Mouse (Mus musculus): ENCODE results near the gene Theg. TPM values are rescaled to one million over a fixed set of nuclear protein-coding genes. Genes with fewer than 3 reads are reported as not detected.

Gene Theg
- total and polyA plus RNA-seq, 2 experiments, result not detected

GRCm38 (mm10) chr10:79577376-79577775 is 9.8 kb downstream of the Theg start:
- Histone ChIP-seq H3K79me2 (ENCODE audit: control insufficient read depth, insufficient read depth, low read length) (no peaks in the 10 kb centered on the region), H3K36me3 (ENCODE audit: control insufficient read depth, insufficient read depth, low read length) (no peaks in the 10 kb centered on the region), H3K4me3 (ENCODE audit: insufficient read depth, low read depth, low read length) (no peak overlapping the region), H3K27me3 (ENCODE audit: control insufficient read depth, insufficient read depth, low read length) (no peaks in the 10 kb centered on the region), H3K4me1 (ENCODE audit: control insufficient read depth, insufficient read depth, low read length) (no peaks in the 10 kb centered on the region), H3K27ac (replicated peaks; ENCODE audit: insufficient read depth, low read depth, low read length) (no peak overlapping the region), H3K9ac (ENCODE audit: low read depth, low read length) (no peak overlapping the region)
- 67% methylated on average over 4 of the region's 4 CpGs for WGBS
- no peak for TF ChIP-seq CTCF (IDR thresholded peaks at IDR 0.05; ENCODE audit: low read depth, low read length)
- TF ChIP-seq POLR2A (IDR thresholded peaks at IDR 0.05; ENCODE audit: extremely low read depth, insufficient read depth, low read length), result no peak
- no peak for DNase-seq (ENCODE audit: extremely low read depth, low read depth, low spot score)

DNA sequence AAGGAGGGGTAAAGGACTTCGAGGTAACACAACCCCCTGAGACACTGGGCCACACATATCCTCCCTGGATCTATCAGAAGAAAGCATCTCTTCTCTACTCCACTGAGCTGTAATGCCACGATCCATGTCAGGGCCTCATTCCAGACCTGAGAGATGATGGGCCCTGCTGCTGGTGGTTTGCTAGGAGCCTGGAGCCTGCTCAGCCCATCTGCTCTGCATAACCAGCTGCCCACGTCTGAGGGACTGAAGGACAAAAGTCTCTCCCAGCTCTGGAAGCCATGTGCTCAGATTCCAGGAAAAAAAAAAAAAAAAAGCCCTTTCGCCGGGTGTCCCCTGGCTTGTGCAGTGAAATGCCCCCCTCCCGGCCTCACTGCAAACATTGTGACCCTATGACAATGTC is 11.4 kb downstream of the Theg start:
- Histone ChIP-seq H3K79me2 (ENCODE audit: control insufficient read depth, insufficient read depth, low read length) (no peaks in the 10 kb centered on the region), H3K4me1 (ENCODE audit: control insufficient read depth, insufficient read depth, low read length) (no peaks in the 10 kb centered on the region), H3K27ac (replicated peaks; ENCODE audit: insufficient read depth, low read depth, low read length) (no peak overlapping the region), H3K27me3 (ENCODE audit: control insufficient read depth, insufficient read depth, low read length) (no peaks in the 10 kb centered on the region), H3K9ac (ENCODE audit: low read depth, low read length) (no peak overlapping the region), H3K4me3 (ENCODE audit: insufficient read depth, low read depth, low read length) (no peak overlapping the region), H3K36me3 (ENCODE audit: control insufficient read depth, insufficient read depth, low read length) (no peaks in the 10 kb centered on the region)
- no peak for DNase-seq (ENCODE audit: extremely low read depth, low read depth, low spot score)
- no peak for TF ChIP-seq CTCF (IDR thresholded peaks at IDR 0.05; ENCODE audit: low read depth, low read length)
- no peak for TF ChIP-seq POLR2A (IDR thresholded peaks at IDR 0.05; ENCODE audit: extremely low read depth, insufficient read depth, low read length)
- WGBS, result 56% methylated on average over 6 of the region's 6 CpGs

GRCm38 (mm10) chr10:79574796-79575195 is 12.3 kb downstream of the Theg start:
- Histone ChIP-seq H3K4me1 (ENCODE audit: control insufficient read depth, insufficient read depth, low read length) (no peaks in the 10 kb centered on the region), H3K27ac (replicated peaks; ENCODE audit: insufficient read depth, low read depth, low read length) (no peak overlapping the region), H3K79me2 (ENCODE audit: control insufficient read depth, insufficient read depth, low read length) (no peaks in the 10 kb centered on the region), H3K27me3 (ENCODE audit: control insufficient read depth, insufficient read depth, low read length) (no peaks in the 10 kb centered on the region), H3K4me3 (ENCODE audit: insufficient read depth, low read depth, low read length) (no peak overlapping the region), H3K9ac (ENCODE audit: low read depth, low read length) (no peak overlapping the region), H3K36me3 (ENCODE audit: control insufficient read depth, insufficient read depth, low read length) (no peaks in the 10 kb centered on the region)
- no peak for DNase-seq (ENCODE audit: extremely low read depth, low read depth, low spot score)
- WGBS, result 83% methylated on average over 6 of the region's 6 CpGs
- TF ChIP-seq CTCF (IDR thresholded peaks at IDR 0.05; ENCODE audit: low read depth, low read length), result no peak
- TF ChIP-seq POLR2A (IDR thresholded peaks at IDR 0.05; ENCODE audit: extremely low read depth, insufficient read depth, low read length), result no peak

DNA sequence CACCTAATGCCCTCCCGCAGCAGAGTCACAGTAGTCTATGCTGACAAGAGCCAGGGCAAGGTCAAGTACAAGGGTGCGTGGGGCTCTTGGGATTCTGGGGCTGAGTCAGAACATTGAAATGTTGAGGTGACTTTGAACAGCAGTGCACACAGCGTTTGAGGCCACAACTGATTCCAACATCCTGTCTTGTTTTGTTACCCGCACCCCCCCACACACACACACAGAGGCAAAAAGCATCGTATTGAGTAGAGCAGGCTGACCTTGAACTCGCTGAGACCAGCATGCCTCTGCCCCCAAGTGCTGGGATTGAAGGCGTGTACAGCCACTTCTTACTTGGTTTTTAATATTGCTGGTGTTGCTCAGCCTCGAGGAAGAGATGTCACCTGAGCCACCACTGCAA is 12.8 kb downstream of the Theg start:
- H3K27ac ChIP-seq (replicated peaks; ENCODE audit: insufficient read depth, low read depth, low read length), result no peak overlapping the region
- H3K4me1 ChIP-seq (ENCODE audit: control insufficient read depth, insufficient read depth, low read length), result no peaks in the 10 kb centered on the region
- no peaks in the 10 kb centered on the region for H3K79me2 ChIP-seq (ENCODE audit: control insufficient read depth, insufficient read depth, low read length)
- H3K36me3 ChIP-seq (ENCODE audit: control insufficient read depth, insufficient read depth, low read length), result no peaks in the 10 kb centered on the region
- DNase-seq (ENCODE audit: extremely low read depth, low read depth, low spot score), result no peak
- WGBS, result 72% methylated on average over 8 of the region's 8 CpGs
- TF ChIP-seq CTCF (IDR thresholded peaks at IDR 0.05; ENCODE audit: low read depth, low read length), result no peak
- TF ChIP-seq POLR2A (IDR thresholded peaks at IDR 0.05; ENCODE audit: extremely low read depth, insufficient read depth, low read length), result no peak
- H3K4me3 ChIP-seq (ENCODE audit: insufficient read depth, low read depth, low read length), result no peak overlapping the region
- no peaks in the 10 kb centered on the region for H3K27me3 ChIP-seq (ENCODE audit: control insufficient read depth, insufficient read depth, low read length)
- no peak overlapping the region for H3K9ac ChIP-seq (ENCODE audit: low read depth, low read length)

DNA sequence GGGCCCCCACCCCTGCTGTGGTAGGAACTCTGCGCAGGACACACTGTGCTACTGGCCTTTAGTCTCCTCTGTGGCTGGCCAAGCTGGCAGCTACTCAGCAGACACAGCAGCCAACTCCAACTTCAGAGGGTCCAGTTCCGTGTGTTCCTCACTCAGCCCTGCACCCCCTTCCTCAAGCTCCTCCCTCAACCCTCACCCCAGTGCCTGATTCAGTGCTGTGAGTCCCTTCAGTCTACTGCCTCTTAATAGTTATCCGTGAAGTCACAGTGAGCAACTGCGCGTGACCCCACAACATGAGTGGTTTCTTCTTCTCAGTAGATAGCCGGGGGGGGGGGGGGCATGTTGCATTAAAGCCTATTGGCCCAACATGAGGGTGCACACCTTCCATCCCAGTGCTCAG is 13.5 kb downstream of the Theg start:
- 81% methylated on average over 6 of the region's 6 CpGs for WGBS
- no peaks in the 10 kb centered on the region for H3K79me2 ChIP-seq (ENCODE audit: control insufficient read depth, insufficient read depth, low read length)
- H3K36me3 ChIP-seq (ENCODE audit: control insufficient read depth, insufficient read depth, low read length), result no peaks in the 10 kb centered on the region
- no peaks in the 10 kb centered on the region for H3K4me1 ChIP-seq (ENCODE audit: control insufficient read depth, insufficient read depth, low read length)
- H3K27me3 ChIP-seq (ENCODE audit: control insufficient read depth, insufficient read depth, low read length), result no peaks in the 10 kb centered on the region
- DNase-seq (ENCODE audit: extremely low read depth, low read depth, low spot score), result no peak
- H3K27ac ChIP-seq (replicated peaks; ENCODE audit: insufficient read depth, low read depth, low read length), result no peak overlapping the region
- no peak overlapping the region for H3K4me3 ChIP-seq (ENCODE audit: insufficient read depth, low read depth, low read length)
- no peak for TF ChIP-seq CTCF (IDR thresholded peaks at IDR 0.05; ENCODE audit: low read depth, low read length)
- no peak overlapping the region for H3K9ac ChIP-seq (ENCODE audit: low read depth, low read length)

GRCm38 (mm10) chr10:79571314-79571713 is 15.8 kb downstream of the Theg start:
- no peak for TF ChIP-seq CTCF (IDR thresholded peaks at IDR 0.05; ENCODE audit: low read depth, low read length)
- no peak for TF ChIP-seq POLR2A (IDR thresholded peaks at IDR 0.05; ENCODE audit: extremely low read depth, insufficient read depth, low read length)
- H3K79me2 ChIP-seq (ENCODE audit: control insufficient read depth, insufficient read depth, low read length), result no peaks in the 10 kb centered on the region
- no peaks in the 10 kb centered on the region for H3K27me3 ChIP-seq (ENCODE audit: control insufficient read depth, insufficient read depth, low read length)
- H3K36me3 ChIP-seq (ENCODE audit: control insufficient read depth, insufficient read depth, low read length), result no peaks in the 10 kb centered on the region
- DNase-seq (ENCODE audit: extremely low read depth, low read depth, low spot score), result no peak
- no peak overlapping the region for H3K4me3 ChIP-seq (ENCODE audit: insufficient read depth, low read depth, low read length)
- WGBS, result 96% methylated on average over 2 of the region's 2 CpGs
- H3K9ac ChIP-seq (ENCODE audit: low read depth, low read length), result no peak overlapping the region
- H3K4me1 ChIP-seq (ENCODE audit: control insufficient read depth, insufficient read depth, low read length), result no peaks in the 10 kb centered on the region
- no peak overlapping the region for H3K27ac ChIP-seq (replicated peaks; ENCODE audit: insufficient read depth, low read depth, low read length)
